Mouse (Mus musculus) intestine, embryonic 16.5 days (tissue): ENCODE results near the gene Tent5c. TPM values are rescaled to one million over a fixed set of nuclear protein-coding genes. Genes with fewer than 3 reads are reported as not detected.

ENCODE experiments used
- polyA plus RNA-seq: library from polyadenylated mRNA; unstranded; fragments of >200 nt; fragmentation: Nextera tagmentation; extraction: Ambion mirVana; gene quantifications from 2 replicates; pipeline ENCODE4 v1.2.1, GENCODE M21; 2015

The Tent5c gene
- polyA plus RNA-seq, 1 experiment from 2014 or later: 9.9 TPM

Other genes starting within 250 kb of the Tent5c start
- 54.0 and 60.7 TPM in 2 replicates for gene Man1a2, start 196.2 kb upstream of the Tent5c start, polyA plus RNA-seq